Mouse (Mus musculus) hematopoietic multipotent progenitor cell, adult 10-12 weeks (in vitro differentiated cells): Measurements from ENCODE around the gene Phb2. TPM values are rescaled to one million over a fixed set of nuclear protein-coding genes. Genes with fewer than 3 reads are reported as not detected.

Experiments
- polyA plus RNA-seq: library from polyadenylated mRNA; stranded (reverse); fragments of >175 nt; gene quantifications from 2 replicates; pipeline ENCODE4 v1.2.3, GENCODE M21; 2012; ENCODE audit warnings: low replicate concordance

Gene Phb2
- 104 and 182 TPM in 2 replicates for polyA plus RNA-seq

DNA sequence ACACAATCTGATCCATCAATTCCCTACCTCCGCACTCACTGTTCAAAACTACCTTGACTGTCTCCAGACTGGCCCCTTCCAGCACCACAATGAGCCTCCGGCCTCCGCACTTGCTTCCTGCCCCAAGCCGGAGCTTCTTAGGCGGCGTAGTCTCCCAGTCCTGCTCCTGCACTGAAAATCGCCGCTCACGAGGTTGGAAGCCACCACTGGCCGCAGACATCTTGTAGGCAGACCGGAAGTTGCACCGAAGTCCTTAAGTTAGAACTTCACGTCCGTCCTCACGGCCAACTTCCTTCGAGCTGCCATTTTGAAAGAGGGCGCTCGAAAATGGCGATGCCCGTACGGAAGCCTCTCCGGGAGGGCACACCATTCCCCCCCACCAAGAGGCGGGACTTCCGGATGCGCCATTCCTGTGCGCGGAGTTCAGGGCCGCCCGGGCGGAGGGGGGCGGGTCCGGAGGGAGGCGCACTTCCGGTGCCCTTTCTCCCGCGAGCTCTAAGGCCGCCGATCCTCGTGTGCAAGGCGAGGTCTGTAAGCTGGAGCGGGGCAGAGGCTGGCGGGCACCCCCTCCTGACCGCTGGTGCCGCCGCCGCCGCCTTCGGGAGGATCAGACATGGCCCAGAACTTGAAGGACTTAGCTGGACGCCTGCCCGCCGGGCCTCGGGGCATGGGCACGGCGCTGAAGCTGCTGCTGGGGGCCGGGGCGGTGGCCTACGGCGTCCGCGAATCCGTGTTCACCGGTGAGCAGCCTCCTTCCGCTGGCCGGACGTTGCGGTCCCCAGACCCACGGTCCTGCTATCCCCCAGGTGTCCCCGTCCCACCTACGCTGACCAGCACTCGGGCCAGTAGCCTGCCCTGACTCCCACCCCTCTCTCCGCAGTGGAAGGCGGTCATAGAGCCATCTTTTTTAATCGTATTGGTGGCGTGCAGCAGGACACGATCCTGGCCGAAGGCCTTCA lies at the start of gene Phb2, which contains the start of gene Emg1:
TSS of gene Phb2 (plus strand) at position 513 of the 959 bp plus-strand sequence.
TSS of gene Emg1 (minus strand) at position 355 of the 959 bp plus-strand sequence.

DNA sequence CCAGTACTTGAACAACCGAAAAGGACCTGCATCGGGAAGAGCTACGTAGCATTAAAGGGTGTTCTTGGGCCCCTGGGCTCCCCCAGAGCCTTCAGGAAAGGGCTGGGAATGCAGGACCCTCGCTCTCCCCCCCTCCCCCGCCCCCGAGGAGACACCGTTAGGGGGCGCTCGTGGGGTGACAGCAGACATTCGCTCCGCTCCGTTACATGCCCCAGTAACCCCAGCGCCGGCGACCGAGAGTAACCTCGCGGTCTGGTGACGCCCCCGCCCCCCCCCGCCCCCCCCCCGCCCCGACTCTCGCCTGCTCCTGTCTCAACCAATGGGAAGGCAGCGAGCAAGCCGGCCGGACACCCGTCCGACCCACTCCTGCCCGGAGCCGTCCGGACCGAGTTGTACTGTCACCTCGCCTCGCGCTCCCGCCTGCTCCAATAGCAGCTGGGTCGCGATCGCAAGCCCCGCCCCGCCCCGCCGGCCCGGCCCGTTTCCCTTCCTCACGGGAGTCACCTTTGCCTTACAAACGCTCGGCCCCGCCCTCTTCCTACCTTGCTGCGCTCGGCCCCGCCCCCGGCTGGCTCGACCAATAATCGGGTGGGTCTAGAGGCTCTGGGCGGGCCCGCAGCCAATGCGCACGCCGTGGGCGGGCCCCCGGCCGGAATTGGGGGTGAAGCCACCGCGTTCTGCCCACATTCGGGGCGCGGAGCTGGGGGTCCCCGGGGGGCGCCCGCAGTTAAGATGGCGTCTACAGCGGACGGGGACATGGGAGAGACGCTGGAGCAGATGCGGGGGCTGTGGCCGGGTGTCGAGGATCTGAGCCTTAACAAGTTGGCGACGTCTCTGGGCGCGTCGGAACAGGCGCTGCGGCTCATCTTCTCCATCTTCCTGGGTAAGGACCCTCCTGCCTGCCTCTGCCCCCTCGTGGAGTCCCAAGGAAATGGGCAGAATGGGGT lies 49.4 kb upstream of the Phb2 start, which contains the start of gene Lpcat3:
TSS of gene Lpcat3 (plus strand) at position 551 of the 947 bp plus-strand sequence.

DNA sequence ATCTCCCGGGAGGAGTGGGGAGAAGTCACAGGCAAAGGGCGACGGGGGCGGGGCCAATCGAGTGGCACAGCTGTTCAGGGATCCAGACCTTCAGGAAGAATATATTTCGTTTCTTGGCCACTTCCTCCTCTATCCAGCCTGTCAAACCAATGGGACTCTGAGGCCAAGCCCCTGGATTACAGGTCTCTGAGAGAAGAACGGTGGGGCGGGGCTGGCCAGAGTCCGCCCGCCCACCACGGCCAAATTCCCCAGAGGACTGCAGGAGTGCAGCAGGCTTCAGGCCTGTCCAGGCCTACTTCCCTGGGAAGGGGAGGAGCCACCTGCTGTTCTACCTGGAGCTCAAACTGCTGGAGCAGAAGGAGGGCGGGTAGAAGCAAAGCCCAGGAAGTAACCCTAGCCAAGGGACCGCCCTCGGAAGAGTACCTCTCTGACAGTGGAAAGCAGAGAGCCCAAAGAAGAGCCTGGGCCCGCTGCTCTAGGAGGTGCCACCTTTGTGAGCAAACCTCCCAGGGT lies 26.4 kb downstream of the Phb2 start, which contains the start of gene Ptpn6:
TSS of gene Ptpn6 (minus strand) at position 204 of the 513 bp plus-strand sequence.

DNA sequence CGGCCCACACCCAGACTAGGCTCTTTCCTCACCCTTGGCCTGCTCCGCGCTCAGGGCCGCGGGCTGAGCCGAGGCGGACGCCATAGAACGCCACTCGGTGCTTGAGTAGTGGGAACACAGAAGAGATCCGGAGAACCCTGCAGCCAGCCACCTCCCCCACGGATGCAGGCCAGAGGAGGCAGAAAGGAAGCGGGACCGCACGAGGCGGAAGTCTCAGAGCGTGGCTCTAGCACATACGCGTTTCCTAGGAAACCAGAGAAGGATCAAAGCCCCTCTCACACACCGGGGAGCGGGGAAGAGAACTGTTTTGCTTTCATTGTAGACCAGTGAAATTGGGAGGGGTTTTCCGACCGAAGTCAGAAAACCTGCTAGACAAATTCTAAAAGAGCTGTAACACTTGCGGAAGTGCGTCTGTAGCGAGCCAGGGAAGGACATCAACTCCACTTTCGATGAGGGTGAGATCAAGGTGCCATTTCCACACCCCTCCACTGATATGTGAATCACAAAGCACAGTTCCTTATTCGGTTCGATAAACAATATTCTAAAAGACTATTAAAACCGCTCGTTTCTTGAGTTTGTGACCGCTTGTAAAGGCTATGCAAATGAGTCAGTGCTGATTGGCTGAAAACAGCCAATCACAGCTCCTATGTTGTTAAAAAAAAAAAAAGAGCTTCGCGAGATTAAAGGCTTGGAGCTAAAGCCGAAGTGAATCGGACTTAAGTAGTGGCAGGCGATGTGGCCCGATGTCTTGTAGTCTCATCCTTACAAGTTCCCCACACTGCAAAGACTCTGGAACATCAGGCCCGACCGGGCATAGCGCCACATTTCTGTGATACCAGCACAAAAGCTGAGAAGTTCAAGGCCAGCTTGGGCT lies 29.0 kb downstream of the Phb2 start, which contains the start of gene Grcc10:
TSS of gene Grcc10 (minus strand) at position 487 of the 874 bp plus-strand sequence.

DNA sequence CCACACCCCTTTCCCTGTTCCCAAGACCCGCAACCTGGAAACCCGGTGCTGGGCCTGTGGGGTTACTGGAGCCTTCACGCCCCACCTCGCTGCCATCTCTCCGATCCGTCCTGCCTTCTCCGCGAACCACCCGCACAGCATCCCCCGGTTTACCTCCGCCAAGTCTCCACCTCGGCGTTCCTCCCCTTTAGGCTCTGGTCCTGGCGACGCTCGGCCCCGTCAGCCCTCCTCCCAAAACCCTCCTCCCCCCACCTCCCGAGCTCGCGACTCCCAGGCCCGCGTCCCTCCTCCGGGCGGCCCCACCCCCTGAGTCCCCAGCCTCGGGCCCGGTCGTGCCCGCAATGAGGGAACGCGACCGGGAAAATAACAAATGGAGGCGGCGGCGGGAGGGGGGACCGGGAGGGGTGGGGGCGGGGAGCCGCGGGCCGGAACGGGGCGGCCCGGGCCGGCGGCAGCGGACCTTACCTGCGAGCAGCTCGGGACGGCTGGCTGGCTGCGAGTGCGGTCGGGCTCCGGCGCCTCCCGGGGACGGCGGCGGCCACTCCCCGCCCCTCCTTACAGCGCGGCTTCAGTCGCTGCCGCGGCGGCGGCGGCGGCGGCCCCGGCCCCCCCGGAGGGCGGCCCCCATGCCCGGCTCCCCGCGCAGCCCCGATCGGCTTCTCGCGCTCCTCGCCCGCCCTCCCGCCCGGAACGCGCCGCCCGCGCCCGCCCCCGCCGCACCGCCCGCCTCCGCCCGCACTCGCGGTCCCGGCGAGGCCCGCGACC lies 43.9 kb downstream of the Phb2 start, which contains the start of the genes Gm45234 and Atn1:
TSS of gene Gm45234 (minus strand) at position 191 of the 765 bp plus-strand sequence.
TSS of gene Atn1 (minus strand) at position 694 of the 765 bp plus-strand sequence.

Other genes starting within 250 kb of the Phb2 start
- 0.76 and 1.6 TPM in 2 replicates for gene Clstn3, start 247.5 kb upstream of the Phb2 start, polyA plus RNA-seq
- 0.25 and 0.44 TPM in 2 replicates for gene C1rl, start 219.2 kb upstream of the Phb2 start, polyA plus RNA-seq
- gene C1ra, start 199.9 kb upstream of the Phb2 start, polyA plus RNA-seq: 1.8 and 3.7 TPM in 2 replicates
- gene C1s1, start 170.0 kb upstream of the Phb2 start, polyA plus RNA-seq: 0.03 TPM in 1 of 2 replicates, not detected in the other
- gene C1rb, start 142.0 kb upstream of the Phb2 start, polyA plus RNA-seq: not detected in 2 replicates
- not detected in 2 replicates for gene C1s2, start 76.3 kb upstream of the Phb2 start, polyA plus RNA-seq
- 83.8 and 87.0 TPM in 2 replicates for gene Lpcat3, start 49.3 kb upstream of the Phb2 start, polyA plus RNA-seq
- gene Emg1, start 158 bp upstream of the Phb2 start, polyA plus RNA-seq: 107 and 155 TPM in 2 replicates
- gene Ptpn6, start 26.4 kb downstream of the Phb2 start, polyA plus RNA-seq: 219 and 299 TPM in 2 replicates
- 58.8 and 109 TPM in 2 replicates for gene Grcc10, start 29.0 kb downstream of the Phb2 start, polyA plus RNA-seq
- gene Gm45234, start 43.7 kb downstream of the Phb2 start, polyA plus RNA-seq: not detected in 2 replicates
- gene Atn1, start 44.2 kb downstream of the Phb2 start, polyA plus RNA-seq: 113 and 201 TPM in 2 replicates
- 1.0 and 1.2 TPM in 2 replicates for gene Eno2, start 57.3 kb downstream of the Phb2 start, polyA plus RNA-seq
- gene Lrrc23, start 67.4 kb downstream of the Phb2 start, polyA plus RNA-seq: 0.48 and 1.9 TPM in 2 replicates
- 16.0 and 17.1 TPM in 2 replicates for gene Spsb2, start 96.3 kb downstream of the Phb2 start, polyA plus RNA-seq
- gene Tpi1, start 102.0 kb downstream of the Phb2 start, polyA plus RNA-seq: 11.3 and 43.1 TPM in 2 replicates
- gene Usp5, start 117.1 kb downstream of the Phb2 start, polyA plus RNA-seq: 27.3 and 47.7 TPM in 2 replicates
- 9.2 and 13.6 TPM in 2 replicates for gene Cdca3, start 117.2 kb downstream of the Phb2 start, polyA plus RNA-seq
- gene Gnb3, start 127.9 kb downstream of the Phb2 start, polyA plus RNA-seq: 0.11 and 1.2 TPM in 2 replicates
- 1.9 and 4.7 TPM in 2 replicates for gene P3h3, start 145.4 kb downstream of the Phb2 start, polyA plus RNA-seq
- gene Gpr162, start 151.6 kb downstream of the Phb2 start, polyA plus RNA-seq: 1.7 and 7.4 TPM in 2 replicates
- gene Cd4, start 175.9 kb downstream of the Phb2 start, polyA plus RNA-seq: 63.7 and 67.0 TPM in 2 replicates
- 17.4 and 27.6 TPM in 2 replicates for gene Lag3, start 199.4 kb downstream of the Phb2 start, polyA plus RNA-seq
- gene Ptms, start 207.8 kb downstream of the Phb2 start, polyA plus RNA-seq: 543 and 1,849 TPM in 2 replicates
- 148 and 194 TPM in 2 replicates for gene Mlf2, start 219.1 kb downstream of the Phb2 start, polyA plus RNA-seq